Mouse (Mus musculus) hindbrain, postnatal 0 days (tissue): ENCODE measurements around the gene Txnip. TPM values are rescaled to one million over a fixed set of nuclear protein-coding genes. Genes with fewer than 3 reads are reported as not detected.

Experiments
- ATAC-seq: fragments of 200-750 bp; cut with Nextera tagmentation; 2 replicates; pipeline ENCODE4 v1.8.0; 2017; ENCODE audit warnings: mild to moderate bottlenecking, moderate TSS enrichment, moderate library complexity
- DNase-seq: peaks from one replicate; pipeline ENCODE4 v3.0.0-alpha.2; 2015; ENCODE audit warnings: low spot score
- H3K27ac ChIP-seq: fragments of 300-500 bp; sonication (generic); 2 replicates; pipeline ENCODE4 v1.5.1; 2014; ENCODE audit warnings: mild to moderate bottlenecking
- H3K27me3 ChIP-seq: fragments of 300-500 bp; sonication (generic); 2 replicates; pipeline ENCODE4 v1.6.1; 2014; ENCODE audit warnings: low read length, mixed read lengths; ENCODE audit not compliant: insufficient read depth
- H3K36me3 ChIP-seq: fragments of 300-500 bp; sonication (generic); 2 replicates; pipeline ENCODE4 v1.6.1; 2014; ENCODE audit warnings: low read length, mixed read lengths; ENCODE audit not compliant: insufficient read depth
- H3K4me1 ChIP-seq: fragments of 300-500 bp; sonication (generic); 2 replicates; pipeline ENCODE4 v1.6.1; 2014; ENCODE audit warnings: antibody characterized with exemption, low read length, mixed read lengths; ENCODE audit not compliant: insufficient read depth
- H3K4me2 ChIP-seq: fragments of 300-500 bp; sonication (generic); 2 replicates; pipeline ENCODE4 v1.6.1; 2014; ENCODE audit warnings: low read depth, mild to moderate bottlenecking, low read length, moderate library complexity, mixed read lengths
- H3K4me3 ChIP-seq: fragments of 300-500 bp; sonication (generic); 2 replicates; pipeline ENCODE4 v1.5.1; 2014; ENCODE audit warnings: low read length
- H3K9ac ChIP-seq: fragments of 300-500 bp; sonication (generic); replicated peaks from 2 replicates; pipeline ENCODE4 v1.6.1; 2014; ENCODE audit warnings: mild to moderate bottlenecking, low read length, moderate library complexity, mixed read lengths
- H3K9me3 ChIP-seq: fragments of 300-500 bp; sonication (generic); 2 replicates; pipeline ENCODE4 v1.6.1; 2016; ENCODE audit warnings: low read length, mixed read lengths
- CTCF ChIP-seq: IDR thresholded peaks from 2 replicates; pipeline ENCODE4 v1.5.1; 2016; ENCODE audit warnings: antibody characterized with exemption, control low read depth, low read depth
- WGBS: fragments of 180-500 bp; shearing (Covaris S2); extraction: QIAGEN DNeasy Blood & Tissue Kit; methylation state at CpG from one replicate; pipeline ENCODE4 v1.1.7; 2014; 5-methylcytosine and 5-hydroxymethylcytosine counted together
- polyA plus RNA-seq: library from polyadenylated mRNA; unstranded; fragments of >200 nt; fragmentation: Nextera tagmentation; extraction: Ambion mirVana; gene quantifications from 2 replicates; pipeline ENCODE4 v1.2.1, GENCODE M21; 2015
- total RNA-seq: library from RNA; depleted of rRNA; stranded (reverse); fragments of >200 nt; gene quantifications from 2 replicates; pipeline ENCODE4 v1.2.3, GENCODE M21; 2014

The Txnip gene
- total and polyA plus RNA-seq, 2 experiments from 2014 or later, result 148 to 222 TPM

GRCm38 (mm10) chr3:96560881-96561668 lies 3.3 kb downstream of the Txnip start:
- DNase-seq (no peak), ATAC-seq (no peak)
- Histone ChIP-seq H3K4me2 (peak overlapping the region; percentile 85), H3K4me1 (peaks cover 13% of the 10 kb centered on the region; the same call in 1 of the 2 replicates), H3K27ac (no peak overlapping the region), H3K27me3 (no peaks in the 10 kb centered on the region), H3K9ac (0 out of 2 replicates have a peak overlapping the region, but pooled peaks have one; percentile 1), H3K36me3 (peaks cover 15% of the 10 kb centered on the region), H3K9me3 (no peaks in the 10 kb centered on the region), H3K4me3 (peak overlapping the region; percentile 73)
- no peak for TF ChIP-seq CTCF
- 76% methylated on average over 9 of the region's 9 CpGs for WGBS

- DNase-seq (no peak), ATAC-seq (no peak)
- TF ChIP-seq CTCF, result no peak
- peaks cover 15% of the 10 kb centered on the region for H3K36me3 ChIP-seq
- 0 out of 2 replicates have a peak, but pooled peaks cover 8% of the 10 kb centered on the region for H3K4me1 ChIP-seq
- WGBS, result 48% methylated on average over 10 of the region's 10 CpGs
- H3K4me3 ChIP-seq, result no peak overlapping the region
- no peak overlapping the region for H3K9ac ChIP-seq
- no peak overlapping the region for H3K27ac ChIP-seq
- no peaks in the 10 kb centered on the region for H3K9me3 ChIP-seq
- peak overlapping the region; percentile 85; the same call in 1 of the 2 replicates for H3K4me2 ChIP-seq
- no peaks in the 10 kb centered on the region for H3K27me3 ChIP-seq
Observed at GRCm38 (mm10) chr3:96561946-96562681, 4.4 kb downstream of the Txnip start.

- H3K4me1 ChIP-seq, result 0 out of 2 replicates have a peak, but pooled peaks cover 7% of the 10 kb centered on the region
- no peak for TF ChIP-seq CTCF
- ATAC-seq, result no peak
- peaks cover 15% of the 10 kb centered on the region for H3K36me3 ChIP-seq
- no peak overlapping the region; the same call in 1 of the 2 replicates for H3K27ac ChIP-seq
- H3K4me2 ChIP-seq, result no peak overlapping the region
- no peaks in the 10 kb centered on the region for H3K9me3 ChIP-seq
- no peaks in the 10 kb centered on the region for H3K27me3 ChIP-seq
- no peak for DNase-seq
- no peak overlapping the region for H3K9ac ChIP-seq
- no peak overlapping the region for H3K4me3 ChIP-seq
- WGBS, result 97% methylated on average over 8 of the region's 8 CpGs
Observed at GRCm38 (mm10) chr3:96563267-96563666, 5.5 kb downstream of the Txnip start.

- peak overlapping the region; percentile 51; the same call in 1 of the 2 replicates for H3K27ac ChIP-seq
- H3K4me2 ChIP-seq, result no peak overlapping the region
- H3K9me3 ChIP-seq, result no peaks in the 10 kb centered on the region
- H3K4me3 ChIP-seq, result no peak overlapping the region
- ATAC-seq (no peak), DNase-seq (no peak)
- H3K4me1 ChIP-seq, result 0 out of 2 replicates have a peak, but pooled peaks cover 7% of the 10 kb centered on the region
- no peaks in the 10 kb centered on the region for H3K27me3 ChIP-seq
- H3K36me3 ChIP-seq, result peaks cover 15% of the 10 kb centered on the region
- no peak overlapping the region for H3K9ac ChIP-seq
- 66% methylated on average over 10 of the region's 10 CpGs for whole genome bisulfite sequencing
- no peak for TF ChIP-seq CTCF
Observed at GRCm38 (mm10) chr3:96563911-96564632, 6.3 kb downstream of the Txnip start.

- peak overlapping the region; percentile 51; the same call in 1 of the 2 replicates for H3K27ac ChIP-seq
- WGBS, result 69% methylated on average over 7 of the region's 7 CpGs
Observed at GRCm38 (mm10) chr3:96564633-96565032, 6.9 kb downstream of the Txnip start.

GRCm38 (mm10) chr3:96565105-96565504 lies 7.3 kb downstream of the Txnip start:
- DNase-seq, result no peak
- ATAC-seq, result no peak
- no peak overlapping the region for H3K27ac ChIP-seq
- no peaks in the 10 kb centered on the region for H3K27me3 ChIP-seq
- WGBS, result 92% methylated on average over 3 of the region's 3 CpGs
- H3K9me3 ChIP-seq, result no peaks in the 10 kb centered on the region
- no peak for TF ChIP-seq CTCF
- H3K4me1 ChIP-seq, result 0 out of 2 replicates have a peak, but pooled peaks cover 3% of the 10 kb centered on the region
- H3K36me3 ChIP-seq, result peaks cover 13% of the 10 kb centered on the region
- no peak overlapping the region for H3K9ac ChIP-seq
- H3K4me3 ChIP-seq, result no peak overlapping the region
- H3K4me2 ChIP-seq, result no peak overlapping the region

More at GRCm38 (mm10) chr3:96564633-96565032, 6.9 kb downstream of the Txnip start:
- no peak overlapping the region for H3K4me2 ChIP-seq
- DNase-seq, result no peak
- 0 out of 2 replicates have a peak, but pooled peaks cover 7% of the 10 kb centered on the region for H3K4me1 ChIP-seq
- no peak for ATAC-seq
- no peak overlapping the region for H3K4me3 ChIP-seq
- no peak for TF ChIP-seq CTCF
- H3K9me3 ChIP-seq, result no peaks in the 10 kb centered on the region
- peaks cover 15% of the 10 kb centered on the region for H3K36me3 ChIP-seq
- no peaks in the 10 kb centered on the region for H3K27me3 ChIP-seq
- H3K9ac ChIP-seq, result no peak overlapping the region
